Mouse (Mus musculus): ENCODE results near the gene Cybrd1. TPM values are rescaled to one million over a fixed set of nuclear protein-coding genes. Genes with fewer than 3 reads are reported as not detected.

Cybrd1 gene
- polyA plus RNA-seq (2011; ENCODE audit: insufficient read depth, insufficient read length, low read depth, missing spikeins): 0.33 and 0.85 TPM in 2 replicates

- Histone ChIP-seq H3K4me3 (ENCODE audit: low read depth, low read length) (peak within 1 kb of the TSS; percentile 54), H3K36me3 (ENCODE audit: control insufficient read depth, insufficient read depth, low read length, poor library complexity, severe bottlenecking) (no peaks in the 10 kb centered on the region), H3K4me1 (ENCODE audit: control insufficient read depth, insufficient read depth, low read length) (no peaks in the 10 kb centered on the region), H3K27ac (ENCODE audit: insufficient read depth, low read length) (no peak within 1 kb of the TSS), H3K9ac (ENCODE audit: low read depth, poor library complexity, severe bottlenecking) (peak within 1 kb of the TSS; percentile 37), H3K9me3 (replicated peaks; ENCODE audit: control insufficient read depth, insufficient read depth, low read length, poor library complexity, severe bottlenecking) (no peaks in the 10 kb centered on the region), H3K27me3 (ENCODE audit: control insufficient read depth, insufficient read depth, low read length, poor library complexity, severe bottlenecking) (no peaks in the 10 kb centered on the region)
- TF ChIP-seq EP300 (IDR thresholded peaks at IDR 0.05; ENCODE audit: insufficient read depth, low read depth, low read length) (no peak), CTCF (IDR thresholded peaks at IDR 0.05; ENCODE audit: low read depth, low read length) (no peak), POLR2A (IDR thresholded peaks at IDR 0.05; ENCODE audit: insufficient read depth, low read length) (no peak)
Observed at GRCm38 (mm10) chr2:71117797-71118708, at the start of gene Cybrd1. Cybrd1 (plus strand) TSS chr2:71117923.

DNA sequence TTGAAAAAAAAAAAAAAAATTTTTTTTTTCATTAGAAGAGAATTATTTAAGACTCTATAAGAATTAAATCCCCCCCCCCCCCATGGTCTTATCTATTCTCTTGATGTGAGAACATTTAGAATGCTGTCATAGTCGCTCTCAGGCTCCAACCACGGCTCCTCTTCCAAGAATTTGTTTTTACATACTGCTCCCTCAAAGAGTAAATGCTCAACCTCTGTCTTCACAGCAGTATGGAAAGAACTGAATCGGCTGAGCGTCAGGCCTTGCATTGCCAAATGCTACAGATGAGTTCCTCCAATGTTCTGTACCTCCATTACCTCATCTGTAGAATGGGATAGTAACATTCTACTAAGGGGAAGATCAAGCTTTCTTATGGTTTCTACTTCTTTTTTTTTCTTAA is 46.1 kb upstream of the Cybrd1 start:
- Histone ChIP-seq H3K4me3 (ENCODE audit: low read depth, low read length) (no peak overlapping the region), H3K27ac (ENCODE audit: insufficient read depth, low read length) (no peak overlapping the region), H3K36me3 (ENCODE audit: control insufficient read depth, insufficient read depth, low read length, poor library complexity, severe bottlenecking) (peaks cover 2% of the 10 kb centered on the region; the same call in 1 of the 2 replicates), H3K9me3 (replicated peaks; ENCODE audit: control insufficient read depth, insufficient read depth, low read length, poor library complexity, severe bottlenecking) (no peaks in the 10 kb centered on the region), H3K27me3 (ENCODE audit: control insufficient read depth, insufficient read depth, low read length, poor library complexity, severe bottlenecking) (no peaks in the 10 kb centered on the region), H3K9ac (ENCODE audit: low read depth, poor library complexity, severe bottlenecking) (no peak overlapping the region), H3K4me1 (ENCODE audit: control insufficient read depth, insufficient read depth, low read length) (no peaks in the 10 kb centered on the region)
- TF ChIP-seq EP300 (IDR thresholded peaks at IDR 0.05; ENCODE audit: insufficient read depth, low read depth, low read length) (no peak), POLR2A (IDR thresholded peaks at IDR 0.05; ENCODE audit: insufficient read depth, low read length) (no peak), CTCF (IDR thresholded peaks at IDR 0.05; ENCODE audit: low read depth, low read length) (no peak)

DNA sequence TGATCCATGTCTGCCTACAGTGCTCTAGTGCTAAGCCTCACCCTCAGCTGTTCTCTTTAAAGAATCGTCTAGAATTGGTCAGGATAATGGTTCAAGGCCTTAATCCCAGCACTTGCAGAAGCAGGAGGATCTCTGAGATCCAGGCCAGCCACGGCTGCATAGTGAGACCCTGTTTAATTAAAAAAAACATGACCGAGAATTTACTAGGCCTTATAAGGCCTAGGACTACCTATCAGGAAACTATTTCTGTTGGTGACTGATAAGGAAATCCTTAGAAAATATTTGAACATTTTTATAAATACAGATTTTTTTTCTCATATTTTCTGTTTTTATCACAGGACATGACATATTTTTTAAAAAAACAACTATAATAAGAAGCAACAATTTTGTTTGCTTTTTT is 44.4 kb upstream of the Cybrd1 start:
- Histone ChIP-seq H3K27me3 (ENCODE audit: control insufficient read depth, insufficient read depth, low read length, poor library complexity, severe bottlenecking) (no peaks in the 10 kb centered on the region), H3K36me3 (ENCODE audit: control insufficient read depth, insufficient read depth, low read length, poor library complexity, severe bottlenecking) (peaks cover 2% of the 10 kb centered on the region; the same call in 1 of the 2 replicates), H3K4me3 (ENCODE audit: low read depth, low read length) (no peak overlapping the region), H3K9me3 (replicated peaks; ENCODE audit: control insufficient read depth, insufficient read depth, low read length, poor library complexity, severe bottlenecking) (no peaks in the 10 kb centered on the region), H3K27ac (ENCODE audit: insufficient read depth, low read length) (no peak overlapping the region), H3K9ac (ENCODE audit: low read depth, poor library complexity, severe bottlenecking) (no peak overlapping the region), H3K4me1 (ENCODE audit: control insufficient read depth, insufficient read depth, low read length) (no peaks in the 10 kb centered on the region)
- TF ChIP-seq EP300 (IDR thresholded peaks at IDR 0.05; ENCODE audit: insufficient read depth, low read depth, low read length) (no peak), CTCF (IDR thresholded peaks at IDR 0.05; ENCODE audit: low read depth, low read length) (no peak), POLR2A (IDR thresholded peaks at IDR 0.05; ENCODE audit: insufficient read depth, low read length) (no peak)

- H3K4me3 ChIP-seq (ENCODE audit: low read depth, low read length): no peak overlapping the region
- H3K27me3 ChIP-seq (ENCODE audit: control insufficient read depth, insufficient read depth, low read length, poor library complexity, severe bottlenecking): no peaks in the 10 kb centered on the region
- peaks cover 2% of the 10 kb centered on the region; the same call in 1 of the 2 replicates for H3K36me3 ChIP-seq (ENCODE audit: control insufficient read depth, insufficient read depth, low read length, poor library complexity, severe bottlenecking)
- H3K9ac ChIP-seq (ENCODE audit: low read depth, poor library complexity, severe bottlenecking): no peak overlapping the region
- TF ChIP-seq EP300 (IDR thresholded peaks at IDR 0.05; ENCODE audit: insufficient read depth, low read depth, low read length) (no peak), POLR2A (IDR thresholded peaks at IDR 0.05; ENCODE audit: insufficient read depth, low read length) (no peak), CTCF (IDR thresholded peaks at IDR 0.05; ENCODE audit: low read depth, low read length) (no peak)
- H3K9me3 ChIP-seq (replicated peaks; ENCODE audit: control insufficient read depth, insufficient read depth, low read length, poor library complexity, severe bottlenecking): no peaks in the 10 kb centered on the region
- H3K4me1 ChIP-seq (ENCODE audit: control insufficient read depth, insufficient read depth, low read length): no peaks in the 10 kb centered on the region
- no peak overlapping the region for H3K27ac ChIP-seq (ENCODE audit: insufficient read depth, low read length)
Observed at GRCm38 (mm10) chr2:71073828-71074227, 43.9 kb upstream of the Cybrd1 start.

DNA sequence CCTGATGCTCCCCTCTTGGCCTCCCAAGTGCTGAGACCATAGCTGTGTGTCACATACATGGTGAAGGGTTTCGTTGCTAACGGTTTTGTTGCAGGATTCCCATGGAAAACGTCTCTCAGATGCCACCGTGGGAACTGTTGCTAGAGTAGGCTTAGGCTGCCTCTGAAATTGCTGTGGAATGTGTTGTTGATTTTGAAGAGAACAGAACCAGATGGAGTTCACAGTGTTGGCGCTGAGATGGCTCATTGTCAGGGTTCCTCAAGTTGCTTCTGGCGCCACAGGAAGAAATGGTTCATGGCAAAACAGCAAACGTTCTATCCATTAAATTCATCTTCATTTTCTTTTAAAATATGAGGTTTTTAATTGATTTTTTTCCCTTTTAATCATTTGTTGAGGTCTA is 35.3 kb upstream of the Cybrd1 start:
- no peaks in the 10 kb centered on the region for H3K9me3 ChIP-seq (replicated peaks; ENCODE audit: control insufficient read depth, insufficient read depth, low read length, poor library complexity, severe bottlenecking)
- H3K4me1 ChIP-seq (ENCODE audit: control insufficient read depth, insufficient read depth, low read length): no peaks in the 10 kb centered on the region
- H3K36me3 ChIP-seq (ENCODE audit: control insufficient read depth, insufficient read depth, low read length, poor library complexity, severe bottlenecking): peaks cover 2% of the 10 kb centered on the region; the same call in 1 of the 2 replicates
- TF ChIP-seq CTCF (IDR thresholded peaks at IDR 0.05; ENCODE audit: low read depth, low read length) (no peak), POLR2A (IDR thresholded peaks at IDR 0.05; ENCODE audit: insufficient read depth, low read length) (no peak), EP300 (IDR thresholded peaks at IDR 0.05; ENCODE audit: insufficient read depth, low read depth, low read length) (no peak)
- no peak overlapping the region for H3K9ac ChIP-seq (ENCODE audit: low read depth, poor library complexity, severe bottlenecking)
- no peaks in the 10 kb centered on the region for H3K27me3 ChIP-seq (ENCODE audit: control insufficient read depth, insufficient read depth, low read length, poor library complexity, severe bottlenecking)
- no peak overlapping the region for H3K27ac ChIP-seq (ENCODE audit: insufficient read depth, low read length)
- no peak overlapping the region for H3K4me3 ChIP-seq (ENCODE audit: low read depth, low read length)

Measured in ES-Bruce4 (cell line).